Mouse (Mus musculus): Measurements from ENCODE around the gene Ttyh1.

The Ttyh1 gene

DNA sequence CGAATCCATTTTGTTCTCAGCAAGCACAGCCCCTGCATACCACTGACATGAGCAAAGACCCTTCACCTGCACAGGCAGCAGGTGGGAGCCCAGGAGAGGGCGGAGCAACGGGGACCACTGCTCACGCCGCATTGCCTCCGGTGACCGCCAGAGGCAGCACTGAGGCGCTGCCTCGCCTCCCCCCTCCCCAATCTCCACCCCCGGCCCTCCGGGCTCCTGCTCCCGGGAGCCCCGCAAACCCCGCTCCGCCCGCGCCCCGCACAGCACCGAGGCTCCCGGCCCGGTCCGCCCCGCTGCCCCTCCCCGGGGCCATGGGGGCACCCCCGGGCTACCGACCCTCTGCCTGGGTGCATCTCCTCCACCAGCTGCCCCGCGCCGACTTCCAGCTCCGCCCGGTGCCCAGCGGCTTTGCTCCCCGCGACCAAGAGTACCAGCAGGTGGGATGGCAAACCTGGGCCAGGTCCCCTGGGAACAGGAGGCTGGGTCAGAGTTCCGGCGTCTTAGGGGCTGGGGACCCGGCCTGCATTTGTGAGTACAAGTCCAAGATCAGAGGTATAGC, at the start of gene Ttyh1:
Ttyh1 (plus strand) TSS at position 65 of the 559 bp plus-strand sequence.
- DNase-seq (ENCODE audit: low read depth, low spot score): peak; percentile 67

DNA sequence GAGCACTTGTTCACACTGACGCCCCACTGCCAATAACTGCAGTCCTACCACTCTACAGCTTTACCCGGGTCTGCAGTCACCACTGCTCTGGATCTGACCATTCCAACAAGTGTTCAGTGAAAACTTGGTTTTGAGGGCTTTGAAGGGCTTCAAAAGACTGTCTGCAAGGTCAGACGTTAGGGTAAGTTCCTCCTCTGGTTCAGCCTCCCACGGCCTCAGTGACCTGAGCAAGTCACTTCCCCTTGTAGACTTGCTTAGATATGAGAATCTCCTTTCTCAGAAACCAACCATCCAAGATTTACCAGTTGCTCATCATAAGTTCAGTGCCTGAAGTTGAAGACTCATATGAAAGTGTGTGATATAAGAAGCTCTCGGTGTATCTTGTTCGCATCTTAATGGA, 48.1 kb upstream of the Ttyh1 start:
- no peak for DNase-seq (ENCODE audit: low read depth, low spot score)

DNA sequence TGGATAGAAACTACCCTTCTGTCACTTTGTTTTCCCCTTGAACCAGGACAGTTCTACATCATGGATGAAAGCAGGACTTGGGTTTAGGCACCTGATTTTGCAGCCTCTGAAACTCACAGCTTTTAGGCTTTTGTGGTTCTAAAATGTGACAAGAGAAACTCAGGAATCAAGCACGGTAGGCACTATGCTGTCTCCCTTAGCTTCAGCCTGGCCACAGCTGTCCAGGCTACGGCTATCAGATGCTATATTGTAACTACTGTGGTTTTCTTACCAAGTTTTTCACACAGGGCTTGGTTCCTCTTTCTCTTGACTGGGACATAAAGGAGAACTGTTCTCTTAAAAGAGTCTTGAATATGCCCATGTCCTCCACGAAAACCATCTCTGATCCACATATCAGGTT, 46.1 kb upstream of the Ttyh1 start:
- no peak for DNase-seq (ENCODE audit: low read depth, low spot score)

DNA sequence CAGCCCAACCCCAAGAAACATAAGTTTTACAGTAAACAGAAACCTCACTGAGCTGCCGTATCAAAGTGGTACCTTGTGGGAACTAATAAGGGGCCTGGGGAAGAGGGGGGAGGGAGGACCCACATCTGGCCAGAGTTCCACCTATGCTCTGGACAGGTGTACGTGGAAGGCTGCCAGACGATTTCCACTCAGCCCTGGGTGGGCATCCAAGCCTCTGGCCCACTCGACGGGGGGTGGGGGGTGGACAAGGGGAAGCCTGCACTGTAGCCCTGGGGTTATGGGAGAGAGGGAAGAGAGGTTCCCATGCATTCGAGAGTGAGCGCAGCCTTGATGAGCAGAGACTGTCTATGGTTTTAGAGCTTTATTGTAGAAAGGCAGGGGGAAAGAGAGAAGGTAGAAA, 39.7 kb upstream of the Ttyh1 start:
- no peak for DNase-seq (ENCODE audit: low read depth, low spot score)

DNA sequence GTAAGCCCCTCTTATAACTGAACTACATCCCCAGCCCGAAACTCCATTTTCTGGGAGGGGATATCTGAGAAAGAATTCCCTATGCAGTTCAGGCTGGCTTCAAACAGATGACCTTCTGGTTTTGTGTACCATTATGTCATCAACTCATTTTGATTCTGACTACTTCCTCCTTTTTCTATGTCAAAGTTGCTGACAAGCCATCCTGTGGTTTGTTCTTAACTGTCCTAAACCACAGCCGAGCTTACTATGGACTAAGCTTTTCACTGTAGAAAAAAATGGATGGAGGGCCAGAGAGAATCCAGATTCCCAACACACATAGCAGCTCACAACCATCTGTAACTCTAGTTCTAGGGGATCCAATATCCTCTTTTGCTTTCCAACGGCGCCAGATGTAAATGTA, 38.7 kb upstream of the Ttyh1 start:
- no peak for DNase-seq (ENCODE audit: low read depth, low spot score)

DNA sequence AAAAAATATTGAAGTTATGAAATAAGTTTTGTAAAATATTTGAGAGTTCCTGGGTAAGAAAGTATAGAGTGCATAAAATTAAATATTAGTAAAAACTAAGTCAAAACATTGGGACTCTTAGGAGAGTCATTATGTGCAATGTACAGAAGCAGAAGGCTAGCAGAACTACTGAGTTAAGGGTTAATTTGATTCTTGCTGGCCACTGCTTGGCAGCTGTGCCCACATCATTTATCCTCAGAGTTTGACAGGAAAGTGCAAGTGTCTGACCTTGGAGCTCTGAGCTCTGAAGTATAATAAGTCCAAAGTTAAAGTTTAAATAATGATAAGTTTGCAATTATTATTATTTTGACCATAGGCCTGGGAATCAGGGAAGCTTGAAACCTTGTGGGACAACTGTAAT, 37.5 kb upstream of the Ttyh1 start:
- DNase-seq (ENCODE audit: low read depth, low spot score): no peak

DNA sequence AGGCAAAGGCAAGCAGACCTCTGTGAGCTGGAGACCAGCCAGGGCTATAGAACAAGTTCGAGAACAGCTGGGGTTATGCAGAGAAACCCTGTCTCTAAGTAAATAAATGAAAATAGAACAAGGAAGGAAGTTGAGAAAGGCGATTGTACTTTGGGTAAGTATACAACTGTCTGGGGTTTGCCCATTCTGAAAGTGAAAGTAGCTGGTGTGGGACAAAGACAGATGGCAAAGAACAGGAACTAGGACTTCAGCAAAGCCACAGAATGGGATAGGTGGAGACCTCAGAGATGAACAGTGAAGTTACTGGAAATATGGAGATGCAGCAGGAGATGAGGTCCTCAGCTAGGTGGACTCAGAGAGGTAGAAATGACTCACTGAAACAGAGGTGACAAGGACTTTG, 36.4 kb upstream of the Ttyh1 start:
- DNase-seq (ENCODE audit: low read depth, low spot score): no peak

DNA sequence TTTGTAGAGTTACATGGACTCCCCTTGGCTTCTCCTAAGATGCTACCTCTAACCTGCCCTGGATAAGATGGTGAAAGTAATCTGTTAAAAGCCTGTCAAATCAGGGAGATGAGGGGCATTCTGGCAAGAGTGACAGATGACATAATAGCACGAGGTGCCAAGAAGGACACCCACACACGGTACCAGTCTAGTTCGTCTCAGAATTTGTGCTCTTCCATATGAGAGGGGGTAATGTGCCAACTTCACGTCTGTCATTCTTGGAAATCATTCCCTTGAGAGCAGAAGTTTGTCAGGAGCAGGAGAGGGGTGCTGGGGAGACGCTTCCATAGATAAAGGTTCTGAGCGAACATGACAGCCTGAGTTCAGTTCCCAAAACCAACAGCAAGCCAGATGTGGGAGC, 35.0 kb upstream of the Ttyh1 start:
- DNase-seq (ENCODE audit: low read depth, low spot score): no peak

DNA sequence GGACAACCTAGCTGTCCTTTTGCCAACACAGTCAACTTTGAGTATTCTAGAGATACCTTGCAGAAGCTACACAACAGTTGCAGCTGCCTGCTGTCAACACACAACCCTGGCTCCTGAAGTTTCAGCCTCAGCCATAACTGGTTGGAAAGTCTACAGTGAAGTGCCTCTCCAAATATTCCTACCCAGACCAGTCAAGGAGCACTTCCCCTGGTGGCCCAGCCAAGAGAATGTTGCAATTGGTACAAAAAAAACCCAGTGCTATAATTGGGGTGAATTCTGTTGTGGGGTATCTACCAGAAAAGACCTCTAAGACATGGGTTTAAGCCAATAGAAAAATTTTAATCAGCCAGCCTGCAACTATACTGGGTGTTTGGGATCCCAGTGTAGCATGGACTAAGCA, 33.6 kb upstream of the Ttyh1 start:
- no peak for DNase-seq (ENCODE audit: low read depth, low spot score)

DNA sequence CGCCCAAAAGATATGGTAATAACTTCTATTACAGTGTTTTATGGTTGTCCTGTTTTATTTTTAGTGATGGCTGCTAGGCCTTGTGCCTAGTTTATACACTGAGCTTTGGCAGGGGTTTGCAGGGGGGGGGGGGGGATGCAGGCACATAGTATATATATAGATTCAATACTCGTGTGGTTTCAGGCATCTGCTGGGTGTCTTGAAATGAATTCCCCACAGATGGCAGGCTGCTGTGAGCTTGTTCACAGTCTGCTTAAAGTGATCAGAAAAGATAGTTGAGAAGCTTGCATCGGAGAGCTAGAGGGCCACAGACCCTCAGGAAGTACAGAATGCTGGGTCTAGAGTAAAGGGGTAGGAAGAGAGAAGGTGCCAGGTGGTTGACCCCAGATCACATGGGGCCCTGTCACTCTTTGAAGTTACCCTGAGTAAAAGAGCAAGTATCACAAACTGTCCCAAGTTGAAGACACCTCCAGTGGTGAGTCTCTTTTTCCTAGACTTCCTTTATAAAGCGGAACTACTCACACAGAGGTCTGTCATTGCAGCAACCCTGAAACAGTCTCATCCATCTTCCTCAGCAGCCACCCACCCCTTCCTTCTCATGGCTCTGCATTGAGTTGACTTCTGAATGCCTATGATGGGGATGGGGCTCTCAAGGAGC, 31.8 kb upstream of the Ttyh1 start:
- no peak for DNase-seq (ENCODE audit: low read depth, low spot score)

DNA sequence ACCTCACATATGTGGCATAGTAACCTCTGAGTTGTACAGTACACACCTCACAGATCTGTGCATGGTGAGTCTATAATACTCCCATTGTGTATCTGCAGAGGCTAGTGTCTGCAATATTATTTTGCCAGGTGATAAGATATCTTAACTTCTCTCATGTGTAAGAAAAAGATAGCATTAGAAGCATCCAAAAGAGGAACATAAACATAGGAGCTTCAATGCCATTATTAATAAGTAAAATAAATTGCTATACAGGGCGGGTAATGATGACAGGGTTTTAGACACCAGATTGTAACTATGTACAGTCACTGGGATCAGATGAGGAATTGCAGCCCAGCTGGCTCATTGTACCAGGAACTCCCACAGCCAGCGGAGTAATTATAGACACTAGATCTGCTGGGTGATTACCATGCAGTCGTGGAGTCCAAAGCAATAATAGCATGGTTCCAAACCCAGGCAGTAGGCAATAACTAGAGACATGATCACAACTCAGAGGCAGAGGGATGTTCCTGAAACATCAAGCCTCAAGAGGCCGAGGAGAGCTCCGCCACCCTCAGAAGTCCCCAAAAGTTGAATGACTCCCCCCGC, 31.2 kb upstream of the Ttyh1 start:
- DNase-seq (ENCODE audit: low read depth, low spot score): no peak

DNA sequence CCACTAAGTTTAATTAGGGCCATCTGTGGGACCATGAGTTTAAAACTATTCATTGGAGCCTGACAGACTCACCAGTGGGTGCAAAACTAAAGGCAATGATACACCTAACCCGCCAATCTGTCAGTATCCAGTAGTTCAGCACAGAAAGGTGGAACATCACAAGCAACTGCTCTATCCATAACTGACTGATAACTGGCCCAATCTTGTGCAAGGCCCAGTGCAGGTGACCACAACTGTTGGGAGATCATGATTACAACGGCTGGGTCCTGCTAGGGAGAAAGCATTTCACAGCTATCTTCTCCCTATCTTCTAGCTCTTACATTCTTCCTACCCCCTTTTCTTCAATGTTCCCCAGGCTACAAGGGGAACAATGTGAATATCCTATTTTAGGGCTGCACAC, 30.5 kb upstream of the Ttyh1 start:
- no peak for DNase-seq (ENCODE audit: low read depth, low spot score)

DNA sequence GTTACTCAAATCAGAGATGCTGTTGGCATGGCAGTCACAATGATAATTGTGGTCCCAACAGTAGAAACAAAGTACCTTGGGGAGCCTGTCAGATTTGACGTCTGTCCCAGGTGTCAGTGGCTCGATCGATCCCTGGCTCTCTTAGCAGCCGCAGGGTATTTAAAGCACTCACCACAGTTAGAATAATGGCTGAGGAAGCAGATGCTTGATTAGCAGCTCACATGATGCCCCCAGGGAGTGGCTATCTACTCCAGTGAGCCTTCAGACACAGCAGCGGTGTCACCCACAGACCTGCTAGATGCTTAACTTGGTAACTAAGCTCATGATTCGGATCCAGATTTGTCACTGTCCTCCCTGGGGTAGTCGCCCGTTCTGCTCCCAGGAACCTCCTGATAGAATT, 28.0 kb upstream of the Ttyh1 start:
- peak; percentile 13 for DNase-seq (ENCODE audit: low read depth, low spot score)

DNA sequence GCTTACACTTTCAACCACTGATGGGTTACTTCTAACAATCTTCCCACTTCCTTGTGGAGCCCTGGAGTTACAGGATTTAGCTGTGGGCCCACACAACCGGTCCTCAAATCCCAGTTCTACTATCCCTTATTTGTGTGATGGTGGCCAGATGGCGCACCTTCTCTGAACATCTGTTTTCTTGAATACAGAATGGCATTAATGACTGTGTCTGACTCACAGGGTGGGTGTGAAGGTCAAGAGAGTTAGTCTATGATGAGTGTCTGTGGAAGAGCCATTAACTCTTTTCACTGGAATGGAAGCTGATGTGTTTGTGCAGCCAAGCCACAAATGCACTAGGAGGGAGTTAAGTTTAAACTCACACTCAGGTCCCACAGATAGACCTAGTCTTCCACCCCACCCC, 20.9 kb upstream of the Ttyh1 start:
- DNase-seq (ENCODE audit: low read depth, low spot score): no peak

DNA sequence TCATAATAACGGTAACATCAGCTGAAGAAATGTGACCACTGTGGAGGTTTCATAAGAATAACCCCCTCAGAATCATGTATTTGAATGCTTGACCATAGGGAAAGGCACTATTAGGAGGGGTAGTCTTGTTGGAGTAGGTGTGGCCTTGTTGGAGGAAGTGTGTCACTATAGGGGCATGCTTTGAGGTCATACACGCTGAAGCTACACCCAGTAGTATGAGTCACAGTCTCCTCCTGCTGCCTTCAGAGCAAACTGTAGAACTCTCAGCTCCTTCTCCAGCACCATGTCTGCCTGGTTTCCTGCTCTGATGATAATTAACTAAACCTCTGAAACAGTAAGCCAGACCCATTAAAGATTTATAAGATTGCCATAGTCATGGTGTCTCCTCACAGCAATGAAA, 20.4 kb upstream of the Ttyh1 start:
- no peak for DNase-seq (ENCODE audit: low read depth, low spot score)

DNA sequence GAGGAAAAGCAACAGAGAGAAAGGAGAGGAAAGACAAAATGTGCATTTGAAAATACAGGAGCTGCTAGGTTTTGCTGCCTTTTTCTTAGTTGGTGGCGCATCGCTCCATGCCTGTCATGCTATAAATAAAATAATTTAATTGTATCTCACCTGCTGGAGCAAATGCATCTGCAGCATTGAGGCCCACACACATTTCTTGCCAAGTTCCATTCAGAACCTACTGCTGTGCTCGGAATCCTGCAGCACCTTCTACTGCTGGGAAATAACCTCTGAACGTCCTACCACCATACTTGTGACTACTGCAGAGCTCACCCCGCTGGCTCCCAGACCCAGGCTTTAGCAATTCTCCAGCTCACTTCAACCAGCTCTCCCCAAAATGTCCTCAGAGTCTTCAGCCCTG, 18.1 kb upstream of the Ttyh1 start:
- no peak for DNase-seq (ENCODE audit: low read depth, low spot score)

DNA sequence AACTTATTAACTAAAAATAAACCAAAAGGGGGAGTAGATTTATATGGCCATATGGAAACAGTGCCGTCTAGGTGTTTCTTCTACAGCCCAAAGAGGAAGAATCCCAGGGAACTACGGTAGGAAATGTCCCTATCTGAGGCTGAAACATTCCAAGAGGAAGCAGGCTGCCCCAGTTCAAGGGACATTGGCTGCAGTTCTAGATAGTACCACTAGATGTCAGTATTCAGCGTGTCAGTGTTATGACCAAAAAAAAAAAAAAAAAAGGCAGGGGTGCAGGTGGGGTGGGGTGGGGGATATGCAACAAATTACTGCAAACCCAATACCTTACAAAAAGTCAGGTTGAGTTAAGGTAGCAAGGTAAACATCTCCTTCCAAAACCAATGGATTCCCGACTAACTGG, 15.8 kb upstream of the Ttyh1 start:
- peak; percentile 61 for DNase-seq (ENCODE audit: low read depth, low spot score)

DNA sequence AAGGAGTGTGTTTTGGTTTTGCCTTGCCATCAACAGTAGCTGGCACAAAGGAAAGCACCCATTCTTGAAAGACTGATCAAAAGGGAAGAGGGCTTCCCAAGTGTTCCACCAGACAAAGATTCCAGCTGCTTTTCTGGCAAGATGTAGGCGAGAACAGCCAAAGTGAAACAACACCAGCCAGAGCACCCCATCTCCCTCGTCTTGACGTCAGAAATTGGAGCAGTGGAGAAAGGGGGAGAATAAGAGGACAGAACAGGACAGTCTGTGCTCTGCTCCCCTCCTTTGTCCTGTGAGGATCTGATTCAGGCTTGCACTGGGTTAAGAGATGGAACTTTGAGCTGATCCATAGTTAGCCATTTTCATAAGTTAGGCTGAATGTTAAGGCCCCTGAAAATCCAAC, 7.4 kb upstream of the Ttyh1 start:
- DNase-seq (ENCODE audit: low read depth, low spot score): no peak

DNA sequence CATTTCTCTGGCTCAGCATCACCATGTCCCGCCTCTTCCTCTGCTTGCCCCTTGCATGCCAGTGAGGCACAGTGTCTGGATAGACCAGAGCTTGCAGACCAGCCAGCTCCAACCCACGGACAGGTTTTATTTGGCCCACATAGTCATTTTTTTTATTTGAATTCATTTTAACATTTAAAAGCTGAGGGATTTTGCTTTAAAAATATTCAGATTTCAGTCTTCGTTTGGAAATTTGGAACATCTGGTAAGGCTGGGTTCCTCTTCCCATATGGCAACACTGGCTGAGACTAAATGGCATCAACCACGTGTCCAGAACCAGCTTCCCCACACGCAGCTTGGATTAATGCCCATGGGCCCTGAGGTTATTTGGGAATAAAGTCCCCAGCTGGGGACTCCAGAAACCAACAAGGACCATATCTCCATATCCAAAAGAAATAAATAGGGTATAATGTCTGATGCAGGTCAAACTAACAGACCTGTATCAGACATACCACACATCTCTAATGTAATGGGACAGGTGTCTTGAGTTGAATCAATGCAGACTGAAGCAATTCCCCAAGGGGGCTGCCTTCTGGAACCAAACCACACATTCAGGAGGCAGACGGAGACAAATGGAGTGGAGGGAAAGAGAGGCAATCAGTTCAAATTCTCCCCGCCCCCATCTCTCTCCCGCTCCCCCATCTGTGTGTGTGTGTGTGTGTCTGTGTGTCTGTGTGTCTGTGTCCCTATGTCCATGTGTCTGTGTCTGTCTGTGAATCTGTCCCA, 2.0 kb upstream of the Ttyh1 start:
- no peak for DNase-seq (ENCODE audit: low read depth, low spot score)

DNA sequence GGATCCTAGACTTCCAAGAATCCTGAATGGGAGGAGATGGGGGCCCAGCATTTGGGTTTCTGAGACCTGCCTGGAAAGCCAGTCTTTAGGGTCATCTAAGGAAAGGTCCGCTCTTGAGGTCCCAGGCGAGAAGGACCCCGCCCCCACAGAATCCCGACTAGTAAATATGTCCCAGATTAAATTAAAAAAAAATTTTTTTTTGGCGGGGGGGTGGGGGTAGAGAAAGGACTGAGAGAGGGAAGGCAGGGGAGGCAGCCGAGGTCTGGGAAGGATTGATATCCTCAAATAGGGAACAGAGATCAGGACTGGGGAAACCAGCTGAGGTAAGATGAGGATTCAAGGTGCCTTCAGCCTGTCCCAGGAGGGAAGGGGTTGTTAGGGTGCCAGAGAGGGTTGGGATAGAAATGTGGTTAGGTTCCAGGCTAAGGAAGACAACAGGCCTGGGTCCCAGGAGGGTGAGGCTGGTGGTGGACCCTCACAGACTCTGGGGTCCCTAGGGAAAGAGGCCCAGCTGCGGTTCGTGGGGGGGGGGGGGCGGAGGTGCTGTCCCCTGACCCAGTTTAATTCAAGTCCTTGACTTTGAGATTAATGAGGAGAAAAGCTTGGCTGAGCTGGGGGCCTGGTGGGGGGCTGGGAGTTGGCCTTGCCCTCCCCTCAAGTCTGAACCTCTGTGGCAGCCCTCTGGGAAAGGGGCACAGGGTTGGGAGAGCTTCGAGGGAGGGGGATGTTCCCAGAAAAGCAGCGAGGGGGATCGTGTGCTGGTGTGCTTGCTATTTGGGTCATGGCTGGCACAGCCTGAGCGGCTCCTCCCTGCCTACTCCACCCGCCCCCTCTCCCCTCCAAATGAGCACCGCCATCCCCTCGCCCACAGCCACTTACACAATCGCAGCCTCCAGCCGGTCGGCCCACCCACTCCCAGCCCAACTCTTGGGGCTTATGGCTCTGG, 1.0 kb downstream of the Ttyh1 start:
- DNase-seq (ENCODE audit: low read depth, low spot score): no peak

DNA sequence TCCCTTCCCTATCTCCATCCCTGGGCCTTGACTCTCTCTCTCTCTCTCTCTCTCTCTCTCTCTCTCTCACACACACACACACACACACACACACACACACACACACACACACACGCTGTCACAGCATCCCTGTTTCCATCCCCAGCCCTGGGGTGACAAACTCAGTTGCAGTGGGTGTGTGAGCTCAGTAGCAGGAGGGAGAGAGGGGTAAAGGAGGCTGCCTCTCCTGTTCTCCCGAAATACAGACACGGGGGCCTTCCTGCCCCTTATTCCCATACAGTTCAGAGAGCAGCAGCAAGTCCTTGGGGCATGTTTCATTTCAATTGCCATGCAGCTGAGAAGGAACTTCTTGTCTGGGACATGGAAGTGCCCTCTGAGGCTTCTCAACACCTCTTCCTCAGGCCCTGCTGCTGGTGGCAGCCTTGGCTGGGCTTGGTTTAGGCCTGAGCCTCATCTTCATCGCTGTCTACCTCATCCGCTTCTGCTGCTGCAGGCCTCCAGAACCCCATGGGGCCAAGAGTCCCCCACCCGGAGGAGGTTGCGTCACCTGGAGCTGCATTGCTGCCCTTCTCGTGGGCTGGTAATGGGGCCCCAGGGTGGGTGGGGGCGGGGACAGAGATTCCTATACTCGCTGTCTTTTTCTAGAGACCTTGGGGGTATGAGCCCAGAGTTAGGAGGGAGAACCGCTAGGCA, 3.0 kb downstream of the Ttyh1 start:
- DNase-seq (ENCODE audit: low read depth, low spot score): no peak
